Mouse (Mus musculus): ENCODE data around the gene Rapgef6.

Rapgef6 gene

GRCm38 (mm10) chr11:54735114-54735513, 212.5 kb downstream of the Rapgef6 start:
- DNase-seq (ENCODE audit: low read depth), result no peak

GRCm38 (mm10) chr11:54736903-54737302, 214.3 kb downstream of the Rapgef6 start:
- DNase-seq (ENCODE audit: low read depth), result no peak

GRCm38 (mm10) chr11:54739012-54739750, 216.5 kb downstream of the Rapgef6 start:
- no peak for DNase-seq (ENCODE audit: low read depth)

- DNase-seq (ENCODE audit: low read depth), result no peak
These were observed 218.7 kb downstream of the Rapgef6 start for GRCm38 (mm10) chr11:54741330-54741729.

GRCm38 (mm10) chr11:54744231-54744630, 221.6 kb downstream of the Rapgef6 start:
- no peak for DNase-seq (ENCODE audit: low read depth)

All from c-Kit-positive CD71-negative TER-119-negative erythroid progenitor cells, embryonic 14.5 days (primary cell).